Mouse (Mus musculus): ENCODE results near the gene Itgb7.
A peak's percentile ranks its signal among the peaks of the same experiment; 100 is the strongest.

The Itgb7 gene

GRCm38 (mm10) chr15:102231748-102232147 is at the start of gene Itgb7:
Gene Itgb7, minus strand, starts transcription at chr15:102231944.
- peak; percentile 46 to 56 for DNase-seq (ENCODE audit: low spot score in 2 of 2)

GRCm38 (mm10) chr15:102280623-102281022 is 48.9 kb upstream of the Itgb7 start:
- no peak for DNase-seq (ENCODE audit: low spot score in 2 of 2)

- DNase-seq (ENCODE audit: low spot score in 2 of 2) = no peak
These were observed 48.2 kb upstream of the Itgb7 start for GRCm38 (mm10) chr15:102279783-102280520.

GRCm38 (mm10) chr15:102279092-102279782 is 47.5 kb upstream of the Itgb7 start, which contains the start of gene Mfsd5:
Gene Mfsd5, plus strand, starts transcription at chr15:102279454.
- peak; percentile 73 to 79 for DNase-seq (ENCODE audit: low spot score in 2 of 2)

- no peak for DNase-seq (ENCODE audit: low spot score in 2 of 2)
These were observed 47.0 kb upstream of the Itgb7 start for GRCm38 (mm10) chr15:102278726-102279091.

- no peak for DNase-seq (ENCODE audit: low spot score in 2 of 2)
These were observed 42.4 kb upstream of the Itgb7 start for GRCm38 (mm10) chr15:102273982-102274716.

- DNase-seq (ENCODE audit: low spot score in 2 of 2) = no peak
These were observed 39.7 kb upstream of the Itgb7 start for GRCm38 (mm10) chr15:102271441-102271840.

GRCm38 (mm10) chr15:102270274-102270960 is 38.7 kb upstream of the Itgb7 start, which contains the start of gene Gm9918:
Gene Gm9918, plus strand, starts transcription at chr15:102270563.
- no peak for DNase-seq (ENCODE audit: low spot score in 2 of 2)

GRCm38 (mm10) chr15:102265548-102265947 is 33.8 kb upstream of the Itgb7 start:
- DNase-seq (ENCODE audit: low spot score in 2 of 2) = no peak

- peak; percentile 35 to 36 for DNase-seq (ENCODE audit: low spot score in 2 of 2)
These were observed 31.3 kb upstream of the Itgb7 start for GRCm38 (mm10) chr15:102263037-102263436.

GRCm38 (mm10) chr15:102262582-102262981 is 30.8 kb upstream of the Itgb7 start:
- DNase-seq (ENCODE audit: low spot score in 2 of 2) = no peak

GRCm38 (mm10) chr15:102258581-102259253 is 27.0 kb upstream of the Itgb7 start:
- DNase-seq (ENCODE audit: low spot score in 2 of 2) = no peak

GRCm38 (mm10) chr15:102258076-102258470 is 26.3 kb upstream of the Itgb7 start:
- no peak for DNase-seq (ENCODE audit: low spot score in 2 of 2)

- no peak for DNase-seq (ENCODE audit: low spot score in 2 of 2)
These were observed 25.7 kb upstream of the Itgb7 start, which contains the start of gene Rarg for GRCm38 (mm10) chr15:102257202-102258075. Gene Rarg, minus strand, starts transcription at chr15:102257517.

GRCm38 (mm10) chr15:102256431-102257201 is 24.9 kb upstream of the Itgb7 start:
- no peak for DNase-seq (ENCODE audit: low spot score in 2 of 2)

- no peak for DNase-seq (ENCODE audit: low spot score in 2 of 2)
These were observed 24.0 kb upstream of the Itgb7 start for GRCm38 (mm10) chr15:102255547-102256255.

- no peak for DNase-seq (ENCODE audit: low spot score in 2 of 2)
These were observed 18.8 kb upstream of the Itgb7 start for GRCm38 (mm10) chr15:102250521-102250920.

- no peak for DNase-seq (ENCODE audit: low spot score in 2 of 2)
These were observed 18.2 kb upstream of the Itgb7 start for GRCm38 (mm10) chr15:102249967-102250366.

GRCm38 (mm10) chr15:102249251-102249691 is 17.5 kb upstream of the Itgb7 start:
- no peak for DNase-seq (ENCODE audit: low spot score in 2 of 2)

All from natural killer cell, adult 2 months (primary cell).